Mouse (Mus musculus): Measurements from ENCODE around the gene Dynll2. TPM values are rescaled to one million over a fixed set of nuclear protein-coding genes. Genes with fewer than 3 reads are reported as not detected.

Gene Dynll2
- polyA plus RNA-seq, 1 experiment = 497 TPM

DNA sequence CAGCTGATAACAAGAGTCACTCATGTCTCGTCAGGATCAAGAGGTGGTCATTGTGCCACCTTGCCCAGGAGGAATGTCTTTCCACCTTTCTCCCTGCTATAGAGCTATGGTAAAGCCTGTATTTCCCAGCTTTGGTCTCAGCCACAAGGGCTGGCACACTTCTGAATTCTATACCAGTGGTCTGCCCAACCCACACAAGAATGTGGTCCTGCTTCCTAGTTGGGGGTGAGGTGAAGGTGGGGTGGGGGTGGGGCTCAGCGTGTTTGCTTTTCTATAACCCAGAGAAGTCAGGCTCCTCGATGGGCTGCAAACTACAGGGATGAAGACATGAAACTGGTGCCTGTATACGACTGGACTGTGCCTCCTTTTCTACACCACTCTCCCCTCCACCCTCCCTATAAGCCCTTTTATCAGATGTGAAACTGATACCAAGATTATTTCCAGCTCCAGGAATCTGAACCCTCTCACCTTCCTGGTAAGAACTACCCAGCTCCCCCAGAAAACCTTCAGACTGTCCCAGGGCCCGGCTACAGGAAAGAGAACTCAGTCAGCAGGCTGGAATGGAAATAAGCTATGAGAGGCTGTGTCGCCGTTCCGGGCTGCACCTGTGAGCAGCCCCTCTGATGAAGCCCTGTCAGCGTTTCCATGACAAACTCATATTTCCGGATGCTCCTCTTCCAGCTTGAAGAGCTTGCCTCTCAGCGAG, 24.0 kb upstream of the Dynll2 start:
- H3K4me1 ChIP-seq (ENCODE audit: control insufficient read depth, insufficient read depth, low read length) = peaks cover 5% of the 10 kb centered on the region; the same call in 1 of the 2 replicates
- H3K27me3 ChIP-seq (ENCODE audit: control insufficient read depth, insufficient read depth, low read length) = no peaks in the 10 kb centered on the region
- no peak overlapping the region for H3K27ac ChIP-seq (ENCODE audit: insufficient read depth, low read length)
- 75% methylated on average over 11 of the region's 11 CpGs for WGBS
- no peak for DNase-seq
- H3K4me3 ChIP-seq (replicated peaks; ENCODE audit: insufficient read depth, low read depth, low read length) = no peak overlapping the region
- TF ChIP-seq POLR2A (IDR thresholded peaks at IDR 0.05; ENCODE audit: borderline replicate concordance, insufficient read depth, low read length) = no peak
- TF ChIP-seq CTCF (IDR thresholded peaks at IDR 0.05; ENCODE audit: borderline replicate concordance, insufficient read depth, low read depth, low read length) = no peak

DNA sequence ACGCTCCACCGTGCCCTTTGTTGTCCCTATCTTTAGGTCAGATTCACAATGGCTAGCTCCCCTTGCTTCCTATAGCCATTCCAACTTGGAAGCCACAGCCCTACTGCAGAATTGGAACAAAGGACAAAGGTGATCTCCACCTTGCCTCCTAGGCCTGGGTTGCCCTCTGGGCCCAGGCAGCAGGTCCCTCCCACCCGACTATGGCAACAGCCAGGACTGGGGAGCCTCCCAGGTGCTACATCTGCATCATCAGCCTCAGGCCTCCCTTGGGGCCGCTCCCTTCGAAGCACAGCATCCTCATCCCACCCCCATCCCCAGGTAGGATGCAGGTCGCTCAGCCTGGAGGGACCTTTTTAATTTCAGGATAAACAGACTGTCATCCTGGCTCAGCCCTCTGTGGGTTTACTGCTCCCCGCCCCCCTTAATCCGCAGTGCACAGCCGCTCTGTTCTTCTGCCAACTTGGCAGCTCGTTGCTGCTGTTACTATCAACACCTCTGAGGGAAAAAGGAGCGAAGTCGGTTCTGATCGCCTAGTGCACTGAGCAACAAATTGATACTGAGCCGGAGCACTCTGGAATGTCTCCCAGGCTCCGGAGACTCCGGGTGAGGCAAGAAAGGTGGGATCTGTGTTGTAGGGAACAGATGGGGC, 22.3 kb upstream of the Dynll2 start:
- 13% methylated on average over 16 of the region's 16 CpGs for WGBS
- Histone ChIP-seq H3K4me1 (ENCODE audit: control insufficient read depth, insufficient read depth, low read length) (peaks cover 5% of the 10 kb centered on the region; the same call in 1 of the 2 replicates), H3K27me3 (ENCODE audit: control insufficient read depth, insufficient read depth, low read length) (no peaks in the 10 kb centered on the region), H3K4me3 (replicated peaks; ENCODE audit: insufficient read depth, low read depth, low read length) (peak overlapping the region; percentile 30), H3K27ac (ENCODE audit: insufficient read depth, low read length) (no peak overlapping the region)
- TF ChIP-seq CTCF (IDR thresholded peaks at IDR 0.05; ENCODE audit: borderline replicate concordance, insufficient read depth, low read depth, low read length) (no peak), POLR2A (IDR thresholded peaks at IDR 0.05; ENCODE audit: borderline replicate concordance, insufficient read depth, low read length) (no peak)
- peak; percentile 62 to 63 for DNase-seq

DNA sequence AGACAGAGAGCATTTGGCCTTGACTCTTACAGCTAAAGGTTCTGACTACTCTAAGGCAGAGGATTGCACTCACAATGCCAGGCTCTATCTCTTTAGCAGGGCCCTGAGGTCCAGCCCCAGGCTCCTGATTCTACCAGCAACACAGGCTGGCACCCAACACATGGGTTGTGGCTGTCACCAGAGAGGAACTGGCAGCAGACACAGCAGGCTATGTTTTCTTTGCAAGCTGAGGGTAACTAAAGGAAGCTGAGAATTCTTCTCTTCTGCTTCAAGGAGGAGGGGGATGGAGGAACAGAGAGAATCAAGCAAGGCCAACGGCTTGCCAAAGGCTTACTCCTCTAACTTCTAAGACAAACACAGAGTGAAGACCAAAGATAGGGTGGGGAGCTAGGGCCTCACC, 21.3 kb upstream of the Dynll2 start:
- no peak for DNase-seq
- no peak overlapping the region for H3K27ac ChIP-seq (ENCODE audit: insufficient read depth, low read length)
- H3K27me3 ChIP-seq (ENCODE audit: control insufficient read depth, insufficient read depth, low read length) = no peaks in the 10 kb centered on the region
- TF ChIP-seq POLR2A (IDR thresholded peaks at IDR 0.05; ENCODE audit: borderline replicate concordance, insufficient read depth, low read length) = no peak
- TF ChIP-seq CTCF (IDR thresholded peaks at IDR 0.05; ENCODE audit: borderline replicate concordance, insufficient read depth, low read depth, low read length) = no peak
- no peak overlapping the region for H3K4me3 ChIP-seq (replicated peaks; ENCODE audit: insufficient read depth, low read depth, low read length)
- H3K4me1 ChIP-seq (ENCODE audit: control insufficient read depth, insufficient read depth, low read length) = peaks cover 5% of the 10 kb centered on the region; the same call in 1 of the 2 replicates
- 69% methylated on average over 1 of the region's 1 CpGs for WGBS

GRCm38 (mm10) chr11:88004123-88004522, 16.8 kb upstream of the Dynll2 start:
- no peaks in the 10 kb centered on the region for H3K27me3 ChIP-seq (ENCODE audit: control insufficient read depth, insufficient read depth, low read length)
- H3K4me3 ChIP-seq (replicated peaks; ENCODE audit: insufficient read depth, low read depth, low read length) = no peak overlapping the region
- DNase-seq = no peak
- H3K4me1 ChIP-seq (ENCODE audit: control insufficient read depth, insufficient read depth, low read length) = no peaks in the 10 kb centered on the region; the same call in 1 of the 2 replicates
- no peak for TF ChIP-seq CTCF (IDR thresholded peaks at IDR 0.05; ENCODE audit: borderline replicate concordance, insufficient read depth, low read depth, low read length)
- no peak for TF ChIP-seq POLR2A (IDR thresholded peaks at IDR 0.05; ENCODE audit: borderline replicate concordance, insufficient read depth, low read length)
- no peak overlapping the region for H3K27ac ChIP-seq (ENCODE audit: insufficient read depth, low read length)
- WGBS = 48% methylated on average over 2 of the region's 2 CpGs

DNA sequence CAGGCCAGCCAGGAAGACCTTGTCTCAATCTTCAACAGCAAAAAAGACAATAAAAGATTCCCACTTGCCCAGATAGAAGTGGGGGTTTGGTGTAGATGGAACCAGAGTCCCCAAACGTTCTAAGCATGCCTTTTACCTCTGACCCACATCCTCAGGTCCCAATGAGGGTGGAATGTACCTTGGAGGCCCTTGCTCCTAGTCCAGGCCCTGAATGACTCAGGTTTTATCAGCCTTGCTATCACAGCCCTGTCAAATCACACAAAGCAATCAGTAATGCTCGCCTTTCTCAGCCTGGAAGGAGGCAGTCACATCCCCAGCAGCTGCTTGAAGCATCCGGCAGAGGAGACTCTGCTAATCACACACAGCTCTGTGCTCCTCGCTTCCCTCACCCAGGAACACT, 15.4 kb upstream of the Dynll2 start:
- no peak for DNase-seq
- WGBS = 74% methylated on average over 4 of the region's 4 CpGs
- Histone ChIP-seq H3K27me3 (ENCODE audit: control insufficient read depth, insufficient read depth, low read length) (no peaks in the 10 kb centered on the region), H3K27ac (ENCODE audit: insufficient read depth, low read length) (no peak overlapping the region), H3K4me3 (replicated peaks; ENCODE audit: insufficient read depth, low read depth, low read length) (no peak overlapping the region), H3K4me1 (ENCODE audit: control insufficient read depth, insufficient read depth, low read length) (no peaks in the 10 kb centered on the region)
- TF ChIP-seq CTCF (IDR thresholded peaks at IDR 0.05; ENCODE audit: borderline replicate concordance, insufficient read depth, low read depth, low read length) (no peak), POLR2A (IDR thresholded peaks at IDR 0.05; ENCODE audit: borderline replicate concordance, insufficient read depth, low read length) (no peak)

GRCm38 (mm10) chr11:87999751-88000150, 12.4 kb upstream of the Dynll2 start:
- Histone ChIP-seq H3K27me3 (ENCODE audit: control insufficient read depth, insufficient read depth, low read length) (no peaks in the 10 kb centered on the region), H3K4me1 (ENCODE audit: control insufficient read depth, insufficient read depth, low read length) (no peaks in the 10 kb centered on the region), H3K4me3 (replicated peaks; ENCODE audit: insufficient read depth, low read depth, low read length) (no peak overlapping the region), H3K27ac (ENCODE audit: insufficient read depth, low read length) (no peak overlapping the region)
- no peak for DNase-seq
- TF ChIP-seq POLR2A (IDR thresholded peaks at IDR 0.05; ENCODE audit: borderline replicate concordance, insufficient read depth, low read length) (no peak), CTCF (IDR thresholded peaks at IDR 0.05; ENCODE audit: borderline replicate concordance, insufficient read depth, low read depth, low read length) (no peak; the same call in 1 of the 2 replicates)
- WGBS = 92% methylated on average over 5 of the region's 5 CpGs

GRCm38 (mm10) chr11:87991806-87992205, 4.5 kb upstream of the Dynll2 start:
- no peak for TF ChIP-seq POLR2A (IDR thresholded peaks at IDR 0.05; ENCODE audit: borderline replicate concordance, insufficient read depth, low read length)
- TF ChIP-seq CTCF (IDR thresholded peaks at IDR 0.05; ENCODE audit: borderline replicate concordance, insufficient read depth, low read depth, low read length) = no peak
- H3K4me3 ChIP-seq (replicated peaks; ENCODE audit: insufficient read depth, low read depth, low read length) = no peak overlapping the region

DNA sequence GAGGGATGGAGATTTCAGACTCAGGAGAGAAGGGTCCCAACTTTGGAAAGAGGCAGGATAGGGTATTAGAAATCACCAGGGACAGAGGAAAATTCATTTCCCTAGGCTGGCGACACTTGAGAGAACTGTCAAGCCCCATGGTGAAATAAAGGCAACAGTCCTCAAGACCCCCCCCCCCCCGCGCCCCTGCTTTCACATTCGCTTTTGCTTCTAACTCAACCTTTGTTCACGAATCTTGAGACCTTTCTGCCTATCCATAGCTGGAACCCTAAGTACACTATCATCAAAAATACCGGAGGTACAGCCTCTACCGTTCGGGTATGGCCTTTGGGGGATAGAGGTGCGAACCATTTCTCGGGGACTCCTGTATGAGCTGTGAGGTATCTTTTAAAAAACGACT, 528 bp upstream of the Dynll2 start:
- WGBS = 65% methylated on average over 11 of the region's 11 CpGs
- TF ChIP-seq CTCF (IDR thresholded peaks at IDR 0.05; ENCODE audit: borderline replicate concordance, insufficient read depth, low read depth, low read length) (no peak), POLR2A (IDR thresholded peaks at IDR 0.05; ENCODE audit: borderline replicate concordance, insufficient read depth, low read length) (no peak)
- no peaks in the 10 kb centered on the region for H3K27me3 ChIP-seq (ENCODE audit: control insufficient read depth, insufficient read depth, low read length)
- peak overlapping the region; percentile 89 for H3K27ac ChIP-seq (ENCODE audit: insufficient read depth, low read length)
- no peak for DNase-seq
- H3K4me3 ChIP-seq (replicated peaks; ENCODE audit: insufficient read depth, low read depth, low read length) = peak overlapping the region; percentile 77
- H3K4me1 ChIP-seq (ENCODE audit: control insufficient read depth, insufficient read depth, low read length) = peaks cover 9% of the 10 kb centered on the region

More at GRCm38 (mm10) chr11:87991806-87992205, 4.5 kb upstream of the Dynll2 start:
- Histone ChIP-seq H3K27ac (ENCODE audit: insufficient read depth, low read length) (no peak overlapping the region), H3K27me3 (ENCODE audit: control insufficient read depth, insufficient read depth, low read length) (no peaks in the 10 kb centered on the region), H3K4me1 (ENCODE audit: control insufficient read depth, insufficient read depth, low read length) (no peaks in the 10 kb centered on the region)
- WGBS = 58% methylated on average over 4 of the region's 4 CpGs
- no peak for DNase-seq

Data from cerebellum, adult 2 months (tissue).